12 mouse cellular contexts compared by ENCODE assay signal in genomic region chr6:32944956-32945355, GRCm38 (mm10).
"Had no signal": no experiment of that assay in that cellular context is flagged by ENCODE, and none has a peak within 500 bp of the region (broad histone marks: within the 10 kb centered on the region; RNA-seq: fewer than 3 reads in every experiment).

No protein-coding gene starts in this region.

- H3K4me1 ChIP-seq: stomach, embryonic 15.5 days had no signal

- H3K4me3 ChIP-seq: liver, embryonic 13.5 days; liver, embryonic 15.5 days; megakaryocyte, embryonic 14.5 days; midbrain, embryonic 13.5 days; midbrain, embryonic 15.5 days; neural tube, embryonic 12.5 days; stomach, embryonic 15.5 days had no signal

- DNase-seq: liver, embryonic 13.5 days; liver, postnatal 0 days; lung, embryonic 14.5 days; right cerebral cortex, postnatal 14 days; thymus, adult 2 months; thymus, postnatal 36 days had no signal
